Mouse (Mus musculus): ENCODE measurements around the gene Tmed5. TPM values are rescaled to one million over a fixed set of nuclear protein-coding genes. Genes with fewer than 3 reads are reported as not detected.
"Not testable (repeated sequence)": the region's sequence is repeated elsewhere in the genome, so short reads cannot be mapped to it uniquely, and the experiment has no call there.

Gene Tmed5
- 10 to 100 TPM; 22.2 to 31.7 TPM for total RNA-seq (2021)
- long read RNA-seq, experiment 1, transcript Tmed5-201 (4 exons, 3,800 nt), result major isoform, 25 of 27 reads
- long read RNA-seq, experiment 1, partial matches to known transcripts, result 1 of 27 reads
- long read RNA-seq, experiment 1, other reads (novel, unspliced or antisense), result 1 of 27 reads
- long read RNA-seq, experiment 2, transcript Tmed5-201 (4 exons, 3,800 nt), result major isoform, 53 of 59 reads
- long read RNA-seq, experiment 2, partial matches to known transcripts, result 0 of 59 reads
- long read RNA-seq, experiment 2, other reads (novel, unspliced or antisense), result 4 of 59 reads

- peak; percentile 97 for DNase-seq
Measured at GRCm38 (mm10) chr5:108132441-108133243, at the start of gene Tmed5, which contains the start of gene Ccdc18. Tmed5 (minus strand) TSS chr5:108132620. Ccdc18 (plus strand) TSS chr5:108132875.

GRCm38 (mm10) chr5:108163695-108164094 lies 31.3 kb upstream of the Tmed5 start:
- DNase-seq, result no peak

GRCm38 (mm10) chr5:108160796-108161195 lies 28.4 kb upstream of the Tmed5 start:
- no peak for DNase-seq

- no peak for DNase-seq
Measured at GRCm38 (mm10) chr5:108152592-108152991, 20.2 kb upstream of the Tmed5 start.

- DNase-seq, result peak; percentile 32
Measured at GRCm38 (mm10) chr5:108131849-108132440, 475 bp downstream of the Tmed5 start.

- DNase-seq, result no peak
Measured at GRCm38 (mm10) chr5:108120221-108120900, 12.1 kb downstream of the Tmed5 start.

- no peak for DNase-seq
Measured at GRCm38 (mm10) chr5:108117693-108118092, 14.7 kb downstream of the Tmed5 start.

- DNase-seq, result no peak
Measured at GRCm38 (mm10) chr5:108109346-108109745, 23.1 kb downstream of the Tmed5 start.

- no peak for DNase-seq
Measured at GRCm38 (mm10) chr5:108104306-108104705, 28.1 kb downstream of the Tmed5 start.

- no peak for DNase-seq
Measured at GRCm38 (mm10) chr5:108100196-108100595, 32.2 kb downstream of the Tmed5 start.

- DNase-seq, result no peak
Measured at GRCm38 (mm10) chr5:108097676-108098075, 34.7 kb downstream of the Tmed5 start.

- not testable (repeated sequence) for DNase-seq
Measured at GRCm38 (mm10) chr5:108092731-108093130, 39.7 kb downstream of the Tmed5 start.

GRCm38 (mm10) chr5:108085440-108085839 lies 47.0 kb downstream of the Tmed5 start:
- no peak for DNase-seq

- no peak for DNase-seq
Measured at GRCm38 (mm10) chr5:108082380-108082779, 50.0 kb downstream of the Tmed5 start.

- no peak for DNase-seq
Measured at GRCm38 (mm10) chr5:108079603-108080002, 52.8 kb downstream of the Tmed5 start.

- DNase-seq, result no peak
Measured at GRCm38 (mm10) chr5:108076833-108077540, 55.4 kb downstream of the Tmed5 start.

GRCm38 (mm10) chr5:108076241-108076640 lies 56.2 kb downstream of the Tmed5 start:
- DNase-seq, result no peak

GRCm38 (mm10) chr5:108072301-108072700 lies 60.1 kb downstream of the Tmed5 start:
- no peak for DNase-seq

- peak; percentile 95 for DNase-seq
Measured at GRCm38 (mm10) chr5:108065465-108066411, 66.7 kb downstream of the Tmed5 start, which contains the start of gene Mtf2. Mtf2 (plus strand) TSS chr5:108065674.

GRCm38 (mm10) chr5:108060413-108060812 lies 72.0 kb downstream of the Tmed5 start:
- DNase-seq, result no peak

Measured in gastrocnemius, postnatal 25 days (tissue).